Mouse (Mus musculus): ENCODE measurements around the gene Pou3f4. TPM values are rescaled to one million over a fixed set of nuclear protein-coding genes. Genes with fewer than 3 reads are reported as not detected.

Gene Pou3f4
- polyA plus RNA-seq, 1 experiment from 2014 or later: 0.06 TPM

GRCm38 (mm10) chrX:110837450-110837849 is 23.4 kb downstream of the Pou3f4 start:
- DNase-seq (ENCODE audit: low spot score) (no peak), ATAC-seq (ENCODE audit: low FRiP score, low TSS enrichment) (no peak)
- H3K9me3 ChIP-seq (ENCODE audit: control insufficient read depth, low read length): no peaks in the 10 kb centered on the region
- no peaks in the 10 kb centered on the region for H3K27me3 ChIP-seq (ENCODE audit: control insufficient read depth, insufficient read depth, low read length)
- H3K4me2 ChIP-seq (replicated peaks; ENCODE audit: low read depth): no peak overlapping the region
- H3K9ac ChIP-seq (ENCODE audit: low read length): no peak overlapping the region
- no peaks in the 10 kb centered on the region for H3K36me3 ChIP-seq (ENCODE audit: control insufficient read depth, insufficient read depth, low read length)
- TF ChIP-seq CTCF (IDR thresholded peaks at IDR 0.05; ENCODE audit: low read depth) (no peak), EP300 (optimal IDR thresholded peaks at IDR 0.05) (no peak)
- 62% methylated on average over 2 of the region's 2 CpGs for WGBS
- H3K4me3 ChIP-seq (ENCODE audit: low read depth, low read length): no peak overlapping the region
- no peak overlapping the region for H3K27ac ChIP-seq (replicated peaks)
- H3K4me1 ChIP-seq (replicated peaks; ENCODE audit: control insufficient read depth, insufficient read depth): no peaks in the 10 kb centered on the region

- Histone ChIP-seq H3K4me2 (replicated peaks; ENCODE audit: low read depth) (no peak overlapping the region), H3K4me3 (ENCODE audit: low read depth, low read length) (no peak overlapping the region), H3K4me1 (replicated peaks; ENCODE audit: control insufficient read depth, insufficient read depth) (no peaks in the 10 kb centered on the region), H3K36me3 (ENCODE audit: control insufficient read depth, insufficient read depth, low read length) (no peaks in the 10 kb centered on the region), H3K27ac (replicated peaks) (no peak overlapping the region), H3K27me3 (ENCODE audit: control insufficient read depth, insufficient read depth, low read length) (no peaks in the 10 kb centered on the region), H3K9me3 (ENCODE audit: control insufficient read depth, low read length) (no peaks in the 10 kb centered on the region), H3K9ac (ENCODE audit: low read length) (no peak overlapping the region)
- DNase-seq (ENCODE audit: low spot score) (no peak), ATAC-seq (ENCODE audit: low FRiP score, low TSS enrichment) (no peak)
- TF ChIP-seq CTCF (IDR thresholded peaks at IDR 0.05; ENCODE audit: low read depth): no peak
- WGBS: 40% methylated on average over 2 of the region's 2 CpGs
Observed at GRCm38 (mm10) chrX:110851300-110851699, 37.2 kb downstream of the Pou3f4 start.
